Mouse (Mus musculus) forelimb bud, embryonic 11.5 days (tissue): Measurements from ENCODE around the gene Hhat.
A peak's percentile ranks its signal among the peaks of the same experiment; 100 is the strongest.

ENCODE experiments used
- DNase-seq: peaks from one replicate; pipeline ENCODE4 v3.0.0-alpha.2; 2012; ENCODE audit warnings: low read depth, low spot score

Gene Hhat

GRCm38 (mm10) chr1:192770495-192771331, at the start of gene Hhat:
TSS of gene Hhat (minus strand) at chr1:192771223.
- DNase-seq = no peak

- DNase-seq = no peak
Observed at GRCm38 (mm10) chr1:192818334-192818733, 47.3 kb upstream of the Hhat start.

GRCm38 (mm10) chr1:192815789-192816188, 44.8 kb upstream of the Hhat start:
- no peak for DNase-seq

GRCm38 (mm10) chr1:192814700-192815099, 43.7 kb upstream of the Hhat start:
- DNase-seq = no peak

GRCm38 (mm10) chr1:192812758-192813157, 41.7 kb upstream of the Hhat start:
- DNase-seq = no peak

- DNase-seq = no peak
Observed at GRCm38 (mm10) chr1:192812290-192812689, 41.3 kb upstream of the Hhat start.

- no peak for DNase-seq
Observed at GRCm38 (mm10) chr1:192806168-192807157, 35.4 kb upstream of the Hhat start.

GRCm38 (mm10) chr1:192800338-192800737, 29.3 kb upstream of the Hhat start:
- DNase-seq = no peak

- peak; percentile 93 for DNase-seq
Observed at GRCm38 (mm10) chr1:192799165-192799991, 28.4 kb upstream of the Hhat start.

- DNase-seq = peak; percentile 62
Observed at GRCm38 (mm10) chr1:192798212-192799164, 27.5 kb upstream of the Hhat start.

- DNase-seq = no peak
Observed at GRCm38 (mm10) chr1:192797011-192797274, 25.9 kb upstream of the Hhat start.

- DNase-seq = peak; percentile 89
Observed at GRCm38 (mm10) chr1:192796201-192797010, 25.4 kb upstream of the Hhat start.

- no peak for DNase-seq
Observed at GRCm38 (mm10) chr1:192794957-192795745, 24.1 kb upstream of the Hhat start.

GRCm38 (mm10) chr1:192791897-192792361, 20.9 kb upstream of the Hhat start:
- no peak for DNase-seq

- DNase-seq = no peak
Observed at GRCm38 (mm10) chr1:192790442-192790841, 19.4 kb upstream of the Hhat start.

- peak; percentile 81 for DNase-seq
Observed at GRCm38 (mm10) chr1:192789828-192790227, 18.8 kb upstream of the Hhat start.

- no peak for DNase-seq
Observed at GRCm38 (mm10) chr1:192789111-192789522, 18.1 kb upstream of the Hhat start.

GRCm38 (mm10) chr1:192786194-192786593, 15.2 kb upstream of the Hhat start:
- no peak for DNase-seq
